Mouse (Mus musculus): ENCODE data around the gene Rhobtb1.

Gene Rhobtb1

GRCm38 (mm10) chr10:69151045-69151444 lies at the start of gene Rhobtb1:
Rhobtb1 (plus strand) TSS chr10:69151434.
- no peak for DNase-seq (ENCODE audit: low read depth)

- peak; percentile 8 for DNase-seq (ENCODE audit: low read depth)
These were observed 49.2 kb upstream of the Rhobtb1 start for GRCm38 (mm10) chr10:69101988-69102387.

GRCm38 (mm10) chr10:69104143-69104882 lies 46.9 kb upstream of the Rhobtb1 start:
- no peak for DNase-seq (ENCODE audit: low read depth)

- no peak for DNase-seq (ENCODE audit: low read depth)
These were observed 46.4 kb upstream of the Rhobtb1 start for GRCm38 (mm10) chr10:69104883-69105225.

GRCm38 (mm10) chr10:69106796-69107195 lies 44.4 kb upstream of the Rhobtb1 start:
- DNase-seq (ENCODE audit: low read depth): no peak

- no peak for DNase-seq (ENCODE audit: low read depth)
These were observed 44.0 kb upstream of the Rhobtb1 start for GRCm38 (mm10) chr10:69107253-69107652.

- no peak for DNase-seq (ENCODE audit: low read depth)
These were observed 36.9 kb upstream of the Rhobtb1 start for GRCm38 (mm10) chr10:69114384-69114783.

DNA sequence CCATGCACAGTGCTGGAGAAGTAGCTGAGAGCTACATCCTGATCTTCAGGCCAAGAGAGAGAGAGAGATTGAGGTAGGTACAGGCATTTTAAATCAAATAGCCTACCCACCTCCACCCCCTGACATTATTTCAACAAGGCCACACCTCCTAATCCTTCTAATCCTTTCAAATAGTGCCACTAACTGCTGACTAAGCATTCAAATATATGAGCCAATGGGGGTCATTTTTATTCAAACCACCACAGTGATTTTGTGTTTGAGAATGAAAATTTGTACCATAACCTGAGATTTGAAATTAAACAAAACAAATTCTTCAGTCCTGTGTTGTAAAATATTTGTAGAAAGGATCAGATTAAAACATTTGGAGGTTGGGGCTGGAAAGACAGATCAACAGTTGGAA lies 33.2 kb upstream of the Rhobtb1 start:
- DNase-seq (ENCODE audit: low read depth): no peak

DNA sequence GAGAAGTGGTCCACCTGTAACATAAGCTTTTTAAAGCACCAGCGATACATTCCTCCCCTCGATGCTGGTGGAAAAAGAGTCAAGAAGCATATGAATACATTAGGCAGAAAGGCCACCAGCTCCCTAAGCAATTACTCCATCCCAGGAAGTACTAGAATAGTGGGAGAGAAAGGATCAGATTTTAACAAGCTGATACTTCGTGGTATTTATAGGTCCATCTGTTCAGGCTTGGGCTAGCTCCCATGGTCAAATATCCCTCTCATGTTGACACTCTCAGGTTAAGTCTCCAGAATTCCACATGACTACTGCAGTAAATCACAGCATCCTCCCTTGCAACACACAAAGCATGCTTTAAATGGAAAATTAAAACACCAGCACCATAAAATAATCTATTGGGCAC lies 32.3 kb upstream of the Rhobtb1 start:
- no peak for DNase-seq (ENCODE audit: low read depth)

GRCm38 (mm10) chr10:69119456-69119855 lies 31.8 kb upstream of the Rhobtb1 start:
- DNase-seq (ENCODE audit: low read depth): no peak

DNA sequence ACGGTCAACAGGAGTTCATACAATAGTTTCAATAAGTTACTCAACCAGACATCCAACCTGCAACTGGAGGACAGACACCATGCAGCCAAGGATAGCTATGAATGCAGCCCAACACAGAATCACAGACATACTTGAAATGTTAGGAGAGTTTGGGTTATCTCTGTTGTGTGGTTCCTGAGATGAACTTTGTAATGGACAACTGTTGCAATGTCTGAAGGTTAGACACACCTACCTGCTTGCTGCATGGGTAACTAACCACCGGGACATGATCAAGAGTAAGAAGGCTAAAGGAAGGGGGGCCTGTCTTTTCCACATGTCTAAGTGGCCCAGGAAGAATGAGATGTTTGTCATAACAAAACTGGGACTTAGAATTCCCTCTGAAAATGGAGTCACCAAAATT lies 24.7 kb upstream of the Rhobtb1 start:
- no peak for DNase-seq (ENCODE audit: low read depth)

DNA sequence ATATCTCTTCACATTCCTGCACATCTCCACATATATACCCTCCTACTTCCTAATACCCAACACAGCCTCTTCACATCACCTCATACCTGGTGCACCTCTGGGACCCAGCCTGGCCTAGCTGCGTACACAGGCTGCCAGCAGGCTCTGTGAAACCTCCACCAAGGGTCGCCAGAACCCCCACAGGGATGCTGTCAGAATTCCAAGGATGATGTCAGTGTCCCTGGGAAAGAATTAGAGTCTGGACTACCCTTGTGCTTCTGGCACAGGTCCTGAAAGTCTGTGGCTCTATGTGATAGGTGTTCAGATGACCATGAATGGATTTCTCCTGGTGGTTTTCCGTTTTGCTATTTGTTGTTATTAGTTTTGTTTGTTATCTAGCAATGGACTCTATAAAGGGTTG lies 22.7 kb upstream of the Rhobtb1 start:
- DNase-seq (ENCODE audit: low read depth): no peak

- DNase-seq (ENCODE audit: low read depth): no peak
These were observed 20.6 kb upstream of the Rhobtb1 start for GRCm38 (mm10) chr10:69130613-69131012.

DNA sequence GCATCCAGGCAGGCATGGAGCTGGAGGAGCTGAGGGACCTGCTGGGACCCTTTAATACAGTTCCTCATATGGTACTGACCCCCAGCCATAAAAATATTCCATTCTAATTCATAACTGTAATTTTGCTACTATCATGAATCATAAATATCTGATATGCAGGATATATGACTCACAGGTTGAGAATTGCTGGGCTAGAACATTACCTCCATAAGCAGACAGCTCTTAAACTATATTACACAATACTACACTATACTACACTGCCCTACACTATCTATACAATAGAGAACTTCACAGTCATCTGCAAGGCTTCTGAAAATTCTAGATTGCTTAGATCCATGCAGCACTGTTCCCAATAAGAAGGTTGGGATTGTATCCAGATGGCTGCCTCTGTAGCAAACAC lies 16.9 kb upstream of the Rhobtb1 start:
- DNase-seq (ENCODE audit: low read depth): no peak

DNA sequence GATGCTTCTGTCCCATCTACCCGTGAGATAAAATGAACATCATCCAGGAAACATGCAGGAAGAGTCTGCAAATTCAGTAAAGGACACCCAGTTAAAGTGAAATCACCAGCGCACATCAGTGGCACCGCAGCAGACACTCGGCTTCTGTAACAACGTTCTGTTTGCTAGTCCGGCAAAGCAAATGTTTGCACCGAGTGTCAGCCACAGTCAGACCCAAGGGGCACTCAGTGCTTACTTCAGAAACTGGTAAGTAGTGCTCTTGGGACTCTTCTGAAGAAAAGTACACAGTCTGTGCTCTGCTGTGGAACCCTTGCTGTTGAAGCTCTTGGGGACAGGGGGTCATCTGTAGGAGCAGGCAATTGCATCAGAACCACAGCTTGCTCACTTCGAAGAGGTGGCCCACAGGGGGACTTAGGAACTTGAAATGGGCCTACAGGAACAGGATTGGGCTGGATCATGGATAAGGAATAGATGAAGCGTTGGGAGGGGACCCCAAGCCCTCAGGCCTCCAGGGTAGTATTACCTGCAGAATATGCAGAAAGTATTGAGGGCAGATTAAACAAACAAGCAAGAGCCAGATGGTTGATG lies 14.9 kb upstream of the Rhobtb1 start:
- DNase-seq (ENCODE audit: low read depth): no peak

DNA sequence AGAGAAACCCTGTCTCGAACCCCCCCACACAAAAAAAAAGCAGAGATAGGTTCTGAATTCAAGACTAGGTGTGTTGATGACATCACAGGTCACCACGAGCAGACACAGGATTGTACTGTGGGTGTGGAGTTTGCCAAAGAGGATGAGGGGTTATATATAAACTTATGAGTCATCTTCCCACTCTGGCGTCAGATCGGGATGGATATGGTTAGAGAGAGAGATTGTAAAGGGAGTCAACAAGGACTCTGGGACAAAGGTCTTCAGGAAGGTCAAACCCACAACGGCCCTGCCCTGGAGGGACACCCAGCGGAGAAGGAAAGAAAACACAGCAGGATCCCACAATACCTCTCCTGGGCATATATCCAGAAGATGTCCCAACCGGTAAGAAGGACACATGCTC lies 2.0 kb upstream of the Rhobtb1 start:
- DNase-seq (ENCODE audit: low read depth): no peak

GRCm38 (mm10) chr10:69152971-69153370 lies 1.7 kb downstream of the Rhobtb1 start:
- no peak for DNase-seq (ENCODE audit: low read depth)

DNA sequence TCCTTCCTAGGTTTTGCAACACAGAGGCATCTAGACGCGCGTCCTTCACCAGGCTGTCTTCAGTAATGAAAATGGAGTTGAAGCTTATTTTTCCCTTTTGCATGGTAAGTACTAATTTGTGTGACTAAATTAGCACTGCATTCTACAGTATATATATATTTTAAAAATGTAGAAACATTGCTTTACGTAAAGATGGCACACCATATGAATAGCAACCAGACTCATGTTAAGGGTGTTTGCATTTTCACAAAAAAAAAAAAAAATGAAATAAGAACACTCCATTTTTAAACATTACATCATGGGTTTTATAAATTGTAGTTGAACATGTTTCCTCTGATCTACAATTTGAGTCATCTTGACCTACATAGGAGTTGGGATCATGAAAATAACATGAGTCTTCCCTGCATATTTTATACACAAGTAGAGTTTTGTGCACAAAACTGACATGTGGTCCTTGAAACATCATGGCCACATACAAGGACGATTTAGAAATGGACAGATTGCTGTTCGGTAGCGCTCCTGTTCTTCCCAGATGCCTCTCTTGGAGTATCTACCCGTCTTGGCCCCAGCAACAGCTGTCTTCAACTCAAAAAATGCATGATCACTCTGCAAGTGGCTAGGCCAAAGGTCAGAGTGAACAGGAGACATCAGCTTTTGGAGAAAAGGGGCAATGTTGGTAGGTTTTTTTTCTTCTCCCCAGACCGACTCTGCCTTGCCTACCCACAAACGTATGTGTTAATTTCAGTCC lies 4.4 kb downstream of the Rhobtb1 start:
- no peak for DNase-seq (ENCODE audit: low read depth)

DNA sequence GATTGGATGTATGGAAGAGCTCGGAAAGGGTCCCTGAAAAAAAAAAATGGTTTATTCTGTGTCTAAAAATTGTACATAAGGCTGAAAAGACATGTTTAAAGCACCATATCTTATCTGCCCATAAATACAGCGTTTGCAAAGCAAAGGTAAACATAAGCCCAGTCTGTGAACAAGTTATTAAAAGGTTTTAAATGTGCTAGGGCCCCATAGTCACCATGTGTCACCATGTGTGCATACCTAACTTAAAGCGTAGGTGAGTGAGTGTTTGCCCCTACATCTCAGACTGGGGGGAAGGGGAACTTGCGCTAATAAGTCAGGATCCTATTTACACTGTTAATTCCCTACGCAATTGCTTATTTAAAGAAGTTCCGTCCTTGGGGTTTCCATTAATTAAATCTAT lies 5.2 kb downstream of the Rhobtb1 start:
- DNase-seq (ENCODE audit: low read depth): no peak

DNA sequence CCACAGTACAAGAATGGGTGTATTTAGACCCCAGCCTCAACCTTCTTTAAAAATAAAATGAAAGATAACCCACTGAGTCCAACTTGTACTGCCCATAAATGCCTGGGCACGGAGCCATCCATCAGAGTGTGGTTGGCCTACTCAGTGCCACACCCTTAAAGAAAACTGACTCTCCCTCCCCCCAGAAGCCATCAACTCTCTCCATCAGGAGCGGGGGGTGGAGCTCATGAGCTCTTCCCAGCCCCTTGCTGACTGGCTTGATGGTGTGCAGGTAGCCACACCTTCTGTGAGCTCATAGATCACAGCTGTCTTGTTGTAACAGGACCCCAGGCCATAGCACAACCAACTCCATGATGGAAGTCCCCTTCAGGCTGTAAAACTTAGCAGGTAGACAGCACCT lies 6.2 kb downstream of the Rhobtb1 start:
- no peak for DNase-seq (ENCODE audit: low read depth)

DNA sequence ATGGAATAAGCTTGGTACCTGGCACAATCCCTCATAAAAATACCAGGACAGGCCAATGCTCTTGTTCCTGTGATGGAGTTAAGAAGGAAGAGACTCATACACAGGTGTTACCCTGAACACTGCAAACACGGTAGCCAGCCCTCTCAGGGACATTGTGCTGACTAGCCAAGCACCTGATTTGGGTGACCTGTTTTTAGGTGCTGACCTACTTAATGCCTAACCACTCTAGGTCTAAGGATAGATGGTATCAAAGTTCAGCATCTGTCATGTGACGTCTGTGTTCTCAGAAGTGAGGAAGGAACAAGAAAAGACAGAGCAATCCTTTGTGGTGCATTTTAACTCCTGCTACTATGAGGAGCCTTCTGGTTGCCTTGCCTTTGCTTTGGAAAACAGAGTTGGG lies 9.6 kb downstream of the Rhobtb1 start:
- no peak for DNase-seq (ENCODE audit: low read depth)

- no peak for DNase-seq (ENCODE audit: low read depth)
These were observed 10.3 kb downstream of the Rhobtb1 start for GRCm38 (mm10) chr10:69161503-69161902.

DNA sequence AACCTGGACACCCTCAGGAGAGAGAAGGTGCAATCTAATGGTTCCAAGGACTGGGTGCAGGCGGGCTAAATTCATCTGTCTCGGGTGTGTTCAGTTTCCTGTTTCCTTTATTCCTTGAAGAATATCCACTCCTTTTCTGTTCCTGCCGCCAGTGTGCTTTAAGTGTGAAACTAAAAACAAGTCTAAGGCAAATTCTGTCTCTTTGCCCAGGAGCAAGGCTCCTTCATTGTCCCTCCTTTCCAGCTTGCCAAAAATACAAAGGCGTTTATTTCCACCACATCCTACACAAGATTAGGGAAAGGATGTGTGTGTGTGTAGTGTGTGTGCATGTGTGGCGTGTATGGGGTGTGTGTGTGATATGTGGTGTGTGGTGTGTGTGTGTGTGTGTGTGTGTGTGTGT lies 11.3 kb downstream of the Rhobtb1 start:
- no peak for DNase-seq (ENCODE audit: low read depth)

Measured in induced T-regulatory cell, adult 2 months (primary cell).